Mouse (Mus musculus) heart, adult 2 months (tissue): Measurements from ENCODE around the gene Mrpl38. TPM values are rescaled to one million over a fixed set of nuclear protein-coding genes. Genes with fewer than 3 reads are reported as not detected.

ENCODE experiments used
- DNase-seq, 2 experiments: peaks; one replicate each; pipeline ENCODE4 v3.0.0; 2021
- H3K27ac ChIP-seq: fragments of 200-600 bp; 2 replicates; pipeline ENCODE4 v1.8.1; 2022
- H3K27me3 ChIP-seq: fragments of 200-500 bp; 2 replicates; pipeline ENCODE4 v1.6.1; 2012; ENCODE audit warnings: mild to moderate bottlenecking, low read length, inconsistent platforms, mixed read lengths; ENCODE audit not compliant: control insufficient read depth, insufficient read depth
- H3K36me3 ChIP-seq: fragments of 200-500 bp; 2 replicates; pipeline ENCODE4 v1.6.1; 2012; ENCODE audit warnings: low read length, inconsistent platforms; ENCODE audit not compliant: control insufficient read depth, insufficient read depth
- H3K4me1 ChIP-seq: fragments of 200-500 bp; 2 replicates; pipeline ENCODE4 v1.6.1; 2011; ENCODE audit warnings: low read length; ENCODE audit not compliant: control insufficient read depth, insufficient read depth
- H3K4me3 ChIP-seq: fragments of 200-600 bp; 2 replicates; pipeline ENCODE4 v1.8.1; 2022
- H3K79me2 ChIP-seq: fragments of 200-500 bp; replicated peaks from 2 replicates; pipeline ENCODE4 v1.6.1; 2012; ENCODE audit warnings: mild to moderate bottlenecking, inconsistent platforms, low read length, moderate library complexity, mixed read lengths; ENCODE audit not compliant: control insufficient read depth, insufficient read depth
- H3K9ac ChIP-seq: fragments of 200-500 bp; 2 replicates; pipeline ENCODE4 v1.6.1; 2012; ENCODE audit warnings: low read depth, mild to moderate bottlenecking, control low read depth, inconsistent platforms, low read length, mixed read lengths
- CTCF ChIP-seq: fragments of 200-600 bp; IDR thresholded peaks from 2 replicates; pipeline ENCODE4 v1.8.1; 2022; ENCODE audit warnings: antibody characterized with exemption, mild to moderate bottlenecking, moderate library complexity
- EP300 ChIP-seq: fragments of 200-500 bp; IDR thresholded peaks from 2 replicates; pipeline ENCODE4 v1.6.1; 2011; ENCODE audit warnings: low read depth, low read length, control low read depth; ENCODE audit not compliant: insufficient read depth
- POLR2A ChIP-seq: fragments of 200-500 bp; IDR thresholded peaks from 2 replicates; pipeline ENCODE4 v1.6.1; 2011; ENCODE audit warnings: mild to moderate bottlenecking, low read depth, low read length, control low read depth; ENCODE audit not compliant: insufficient read depth
- WGBS: fragments of 180-500 bp; shearing (Covaris S2); methylation state at CpG from one replicate; pipeline ENCODE4 v1.1.7; 2018; 5-methylcytosine and 5-hydroxymethylcytosine counted together
- intact Hi-C: fragments of 180-260 bp; cut with DNase I; formaldehyde crosslinking; loops from one replicate; pipeline ENCODE4 v1.15.1; 2025
- polyA plus RNA-seq: library from polyadenylated mRNA; depleted of rRNA; stranded (reverse); fragments of >200 nt; gene quantifications from 2 replicates; pipeline ENCODE4 v1.2.3, GENCODE M21; 2012
- total RNA-seq, 2 experiments: library from RNA; stranded (reverse); gene quantifications; 2 replicates each; pipeline ENCODE4 v1.2.3; 2021

Gene Mrpl38
- total and polyA plus RNA-seq, 3 experiments, result 55.5 to 59.7 (median 56.8) TPM

GRCm38 (mm10) chr11:116100385-116100784 lies 38.3 kb downstream of the Mrpl38 start:
- peak; percentile 92 for TF ChIP-seq EP300
- TF ChIP-seq POLR2A, result peak; percentile 78
- TF ChIP-seq CTCF, result no peak
- Histone ChIP-seq H3K4me1 (peaks cover 50% of the 10 kb centered on the region), H3K27me3 (no peaks in the 10 kb centered on the region), H3K36me3 (peaks cover 27% of the 10 kb centered on the region), H3K27ac (peak overlapping the region; percentile 97), H3K79me2 (no peaks in the 10 kb centered on the region), H3K9ac (peak overlapping the region; percentile 23), H3K4me3 (no peak overlapping the region)
- WGBS, result 6% methylated on average over 6 of the region's 6 CpGs
- intact Hi-C loops, result no loop called here
- peak; percentile 87 to 93 for DNase-seq

GRCm38 (mm10) chr11:116099462-116099861 lies 39.2 kb downstream of the Mrpl38 start:
- Histone ChIP-seq H3K27ac (peak overlapping the region; percentile 97), H3K36me3 (peaks cover 23% of the 10 kb centered on the region), H3K4me1 (peaks cover 49% of the 10 kb centered on the region), H3K9ac (peak overlapping the region; percentile 36), H3K79me2 (no peaks in the 10 kb centered on the region), H3K4me3 (no peak overlapping the region), H3K27me3 (no peaks in the 10 kb centered on the region)
- 61% methylated on average over 6 of the region's 6 CpGs for WGBS
- intact Hi-C loops, result no loop called here
- DNase-seq, result no peak
- no peak for TF ChIP-seq POLR2A
- no peak; the same call in 1 of the 2 replicates for TF ChIP-seq EP300
- TF ChIP-seq CTCF, result no peak

- no peaks in the 10 kb centered on the region for H3K79me2 ChIP-seq
- H3K9ac ChIP-seq, result peak overlapping the region; percentile 36
- no peaks in the 10 kb centered on the region for H3K27me3 ChIP-seq
- intact Hi-C loops, result no loop called here
- peaks cover 48% of the 10 kb centered on the region for H3K4me1 ChIP-seq
- TF ChIP-seq POLR2A, result peak; percentile 50; the same call in 1 of the 2 replicates
- peak; percentile 35; the same call in 1 of the 2 replicates for TF ChIP-seq EP300
- no peak for TF ChIP-seq CTCF
- H3K36me3 ChIP-seq, result peaks cover 23% of the 10 kb centered on the region
- H3K4me3 ChIP-seq, result no peak overlapping the region
- 47% methylated on average over 14 of the region's 14 CpGs for WGBS
- DNase-seq, result peak; percentile 69 to 72
- peak overlapping the region; percentile 97 for H3K27ac ChIP-seq
Observed at GRCm38 (mm10) chr11:116098711-116099460, 39.8 kb downstream of the Mrpl38 start.

- Histone ChIP-seq H3K9ac (no peak overlapping the region), H3K4me3 (no peak overlapping the region), H3K4me1 (peaks cover 33% of the 10 kb centered on the region), H3K27ac (peak overlapping the region; percentile 59), H3K79me2 (no peaks in the 10 kb centered on the region), H3K27me3 (no peaks in the 10 kb centered on the region), H3K36me3 (peaks cover 17% of the 10 kb centered on the region)
- DNase-seq, result no peak
- TF ChIP-seq CTCF (peak; percentile 70), EP300 (no peak)
- WGBS, result 70% methylated on average over 5 of the region's 5 CpGs
- intact Hi-C loops, result no loop called here
Observed at GRCm38 (mm10) chr11:116096213-116097108, 42.2 kb downstream of the Mrpl38 start.

GRCm38 (mm10) chr11:116095573-116095972 lies 43.1 kb downstream of the Mrpl38 start:
- H3K27ac ChIP-seq, result peak overlapping the region; percentile 60
- peaks cover 9% of the 10 kb centered on the region for H3K36me3 ChIP-seq
- peaks cover 25% of the 10 kb centered on the region for H3K4me1 ChIP-seq
- H3K27me3 ChIP-seq, result no peaks in the 10 kb centered on the region
- no peak overlapping the region for H3K9ac ChIP-seq
- intact Hi-C loops, result loop anchor here (2.0 kb wide), 1 partner anchor 15 kb away; no protein-coding TSS in a partner anchor
- H3K4me3 ChIP-seq, result no peak overlapping the region
- 5% methylated on average over 3 of the region's 3 CpGs for whole genome bisulfite sequencing
- TF ChIP-seq CTCF (no peak), EP300 (0 out of 2 replicates have a peak, but pooled peaks have one; percentile 37)
- no peaks in the 10 kb centered on the region for H3K79me2 ChIP-seq
- peak; percentile 77 to 78 for DNase-seq
